Mouse (Mus musculus): ENCODE measurements around the gene Sik2. TPM values are rescaled to one million over a fixed set of nuclear protein-coding genes. Genes with fewer than 3 reads are reported as not detected.

Sik2 gene
- polyA plus RNA-seq, 1 experiment = 17.3 TPM

DNA sequence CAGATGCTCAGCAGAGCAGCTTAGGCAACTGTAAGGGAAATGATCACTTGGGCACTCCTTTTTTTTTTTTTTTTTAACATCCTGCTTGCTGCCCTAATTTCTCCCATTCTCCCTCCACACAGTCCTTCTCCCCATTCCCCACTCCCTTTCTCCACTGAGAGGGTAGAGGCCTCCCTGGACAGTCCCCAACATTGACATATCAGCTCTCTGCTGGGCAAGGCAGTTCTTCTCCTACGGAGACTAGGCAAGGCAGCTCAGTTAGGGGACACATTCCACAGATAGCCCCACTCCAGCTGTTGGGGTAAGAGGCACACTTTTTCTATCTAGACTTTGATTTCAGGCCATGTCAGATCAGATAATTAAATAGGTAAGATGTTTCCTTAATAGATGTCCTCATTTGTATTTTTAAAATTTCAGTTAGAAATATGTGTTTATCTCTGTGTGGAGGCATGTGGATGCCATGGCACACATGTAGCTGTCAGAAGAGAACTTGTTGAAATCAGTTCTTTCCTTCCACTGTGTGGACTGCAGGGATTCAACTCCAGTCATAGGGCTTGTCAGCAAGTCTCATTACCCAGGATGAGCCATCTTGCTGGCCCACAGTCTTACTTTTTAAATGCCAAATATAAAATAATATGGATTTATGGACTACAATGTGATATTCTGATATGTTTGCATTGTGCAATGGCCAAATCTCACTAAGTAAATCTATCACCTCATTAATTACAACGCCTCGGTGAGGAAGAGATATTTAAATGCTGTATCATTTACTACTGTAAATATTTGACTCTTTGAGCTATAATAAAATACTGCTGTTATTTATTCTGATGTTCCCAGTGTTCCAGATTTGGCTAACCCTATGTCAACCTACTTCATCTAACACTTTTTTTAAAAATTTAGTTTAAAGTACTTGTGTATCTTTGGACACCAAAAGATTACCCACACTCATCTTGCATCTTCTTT is 87.7 kb downstream of the Sik2 start:
- TF ChIP-seq POLR2A (IDR thresholded peaks at IDR 0.05; ENCODE audit: borderline replicate concordance, control insufficient read depth, low read depth, low read length) = no peak
- no peak for TF ChIP-seq CTCF (IDR thresholded peaks at IDR 0.05; ENCODE audit: control insufficient read depth, insufficient read depth, low read length)
- Histone ChIP-seq H3K27ac (ENCODE audit: control insufficient read depth, insufficient read depth, low read depth, low read length, poor library complexity) (no peak overlapping the region), H3K4me1 (ENCODE audit: control insufficient read depth, insufficient read depth, low read length) (peaks cover 5% of the 10 kb centered on the region; the same call in 1 of the 2 replicates), H3K4me3 (replicated peaks; ENCODE audit: control insufficient read depth, low read depth, low read length) (no peak overlapping the region)
- 89% methylated on average over 3 of the region's 3 CpGs for WGBS

DNA sequence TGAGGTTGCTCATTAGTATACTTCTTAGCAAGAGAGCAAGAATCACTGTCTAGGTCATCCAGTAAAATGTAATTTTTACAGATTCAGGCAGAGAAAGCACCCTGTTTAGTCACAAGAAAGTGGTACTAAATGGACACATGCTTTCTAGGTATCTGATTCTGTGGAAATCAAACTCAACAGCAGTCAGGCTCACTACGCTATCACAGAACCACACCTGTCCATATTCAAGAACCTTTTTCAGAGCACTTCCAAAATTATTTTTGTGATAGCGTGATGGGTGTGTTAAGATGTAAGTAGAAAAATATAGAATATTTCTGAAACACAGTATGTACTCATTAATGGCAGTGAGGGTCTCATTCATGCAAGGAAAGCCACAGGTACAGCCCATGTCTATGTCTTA is 89.3 kb downstream of the Sik2 start:
- Histone ChIP-seq H3K4me1 (ENCODE audit: control insufficient read depth, insufficient read depth, low read length) (peaks cover 5% of the 10 kb centered on the region; the same call in 1 of the 2 replicates), H3K4me3 (replicated peaks; ENCODE audit: control insufficient read depth, low read depth, low read length) (no peak overlapping the region), H3K27ac (ENCODE audit: control insufficient read depth, insufficient read depth, low read depth, low read length, poor library complexity) (no peak overlapping the region)
- TF ChIP-seq POLR2A (IDR thresholded peaks at IDR 0.05; ENCODE audit: borderline replicate concordance, control insufficient read depth, low read depth, low read length) = no peak
- TF ChIP-seq CTCF (IDR thresholded peaks at IDR 0.05; ENCODE audit: control insufficient read depth, insufficient read depth, low read length) = no peak
- 81% methylated on average over 2 of the region's 2 CpGs for WGBS

DNA sequence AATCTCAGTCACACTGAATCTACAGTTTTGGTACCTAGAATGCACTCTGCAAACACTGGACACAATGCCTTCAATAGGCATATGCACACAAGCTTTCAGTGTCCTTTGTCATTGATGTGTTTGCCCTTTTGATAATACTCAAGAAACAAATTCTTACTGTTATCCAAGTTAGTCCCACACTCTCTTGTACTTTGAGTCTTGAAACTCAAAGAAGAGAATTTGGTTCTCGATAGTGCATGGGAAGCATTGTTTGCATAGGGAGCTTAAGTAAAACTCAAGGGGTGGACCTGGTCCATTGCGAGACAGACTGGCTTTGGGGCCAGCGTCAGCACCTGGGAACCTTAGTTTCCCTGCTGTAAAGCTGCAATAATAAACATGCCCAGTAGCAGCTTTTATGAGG is 90.7 kb downstream of the Sik2 start:
- 93% methylated on average over 3 of the region's 3 CpGs for WGBS
- Histone ChIP-seq H3K27ac (ENCODE audit: control insufficient read depth, insufficient read depth, low read depth, low read length, poor library complexity) (no peak overlapping the region), H3K4me1 (ENCODE audit: control insufficient read depth, insufficient read depth, low read length) (no peaks in the 10 kb centered on the region), H3K4me3 (replicated peaks; ENCODE audit: control insufficient read depth, low read depth, low read length) (no peak overlapping the region)
- TF ChIP-seq CTCF (IDR thresholded peaks at IDR 0.05; ENCODE audit: control insufficient read depth, insufficient read depth, low read length) = no peak
- no peak for TF ChIP-seq POLR2A (IDR thresholded peaks at IDR 0.05; ENCODE audit: borderline replicate concordance, control insufficient read depth, low read depth, low read length)

DNA sequence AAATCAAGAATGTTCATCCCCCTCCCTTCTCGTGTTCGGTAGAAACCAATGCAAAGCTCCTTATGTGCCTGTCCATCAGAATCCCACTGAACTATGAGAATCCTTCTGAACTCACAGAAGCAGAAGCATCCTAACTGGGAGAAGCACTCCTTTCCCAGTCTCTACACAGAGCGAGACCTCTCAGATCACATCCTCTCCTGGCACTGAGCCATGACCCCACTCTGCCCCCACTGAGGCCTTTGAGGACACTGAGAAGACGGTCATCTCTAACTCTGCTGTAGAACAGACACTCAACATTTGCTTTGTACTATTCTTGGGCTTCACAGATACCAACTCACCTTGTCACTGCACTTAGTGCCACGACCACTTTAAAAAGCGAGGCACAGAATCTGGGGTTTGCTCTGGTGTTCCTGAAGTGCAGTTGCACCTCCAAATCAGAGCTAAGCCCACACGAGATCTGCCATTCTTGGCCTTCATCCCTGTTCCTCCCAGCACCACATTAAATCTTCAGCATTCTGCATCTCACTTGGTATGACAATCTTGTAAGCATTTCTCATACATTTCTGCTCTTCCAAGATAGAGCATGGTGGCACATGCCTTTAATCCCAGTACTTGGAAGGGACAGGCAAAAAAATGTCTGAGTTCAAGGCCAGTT is 96.9 kb downstream of the Sik2 start:
- Histone ChIP-seq H3K4me3 (replicated peaks; ENCODE audit: control insufficient read depth, low read depth, low read length) (no peak overlapping the region), H3K4me1 (ENCODE audit: control insufficient read depth, insufficient read depth, low read length) (peaks cover 3% of the 10 kb centered on the region; the same call in 1 of the 2 replicates), H3K27ac (ENCODE audit: control insufficient read depth, insufficient read depth, low read depth, low read length, poor library complexity) (no peak overlapping the region)
- 88% methylated on average over 7 of the region's 7 CpGs for WGBS
- no peak for TF ChIP-seq POLR2A (IDR thresholded peaks at IDR 0.05; ENCODE audit: borderline replicate concordance, control insufficient read depth, low read depth, low read length)
- TF ChIP-seq CTCF (IDR thresholded peaks at IDR 0.05; ENCODE audit: control insufficient read depth, insufficient read depth, low read length) = no peak

DNA sequence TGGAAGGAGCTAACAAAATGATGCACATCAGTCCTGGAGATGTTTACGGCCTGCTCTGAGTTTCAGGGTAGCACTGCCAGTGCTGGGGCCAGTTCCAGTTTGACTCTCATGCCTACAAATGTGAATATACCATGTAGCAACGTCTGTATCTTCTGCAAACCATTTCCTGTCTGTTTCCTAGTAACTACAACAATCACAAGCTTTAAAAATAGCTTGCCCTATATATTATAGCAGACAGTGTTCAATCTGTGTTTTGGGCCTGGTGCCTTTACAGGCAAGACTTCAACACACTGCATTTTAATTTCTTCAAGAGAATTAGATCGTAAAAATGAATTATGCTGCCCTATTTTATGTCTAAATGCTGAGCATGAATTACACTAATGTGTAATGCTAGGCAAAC is 103.6 kb downstream of the Sik2 start:
- TF ChIP-seq CTCF (IDR thresholded peaks at IDR 0.05; ENCODE audit: control insufficient read depth, insufficient read depth, low read length) (no peak), POLR2A (IDR thresholded peaks at IDR 0.05; ENCODE audit: borderline replicate concordance, control insufficient read depth, low read depth, low read length) (no peak)
- WGBS = 40% methylated on average over 3 of the region's 3 CpGs
- Histone ChIP-seq H3K27ac (ENCODE audit: control insufficient read depth, insufficient read depth, low read depth, low read length, poor library complexity) (no peak overlapping the region), H3K4me1 (ENCODE audit: control insufficient read depth, insufficient read depth, low read length) (peaks cover 13% of the 10 kb centered on the region), H3K4me3 (replicated peaks; ENCODE audit: control insufficient read depth, low read depth, low read length) (no peak overlapping the region)

DNA sequence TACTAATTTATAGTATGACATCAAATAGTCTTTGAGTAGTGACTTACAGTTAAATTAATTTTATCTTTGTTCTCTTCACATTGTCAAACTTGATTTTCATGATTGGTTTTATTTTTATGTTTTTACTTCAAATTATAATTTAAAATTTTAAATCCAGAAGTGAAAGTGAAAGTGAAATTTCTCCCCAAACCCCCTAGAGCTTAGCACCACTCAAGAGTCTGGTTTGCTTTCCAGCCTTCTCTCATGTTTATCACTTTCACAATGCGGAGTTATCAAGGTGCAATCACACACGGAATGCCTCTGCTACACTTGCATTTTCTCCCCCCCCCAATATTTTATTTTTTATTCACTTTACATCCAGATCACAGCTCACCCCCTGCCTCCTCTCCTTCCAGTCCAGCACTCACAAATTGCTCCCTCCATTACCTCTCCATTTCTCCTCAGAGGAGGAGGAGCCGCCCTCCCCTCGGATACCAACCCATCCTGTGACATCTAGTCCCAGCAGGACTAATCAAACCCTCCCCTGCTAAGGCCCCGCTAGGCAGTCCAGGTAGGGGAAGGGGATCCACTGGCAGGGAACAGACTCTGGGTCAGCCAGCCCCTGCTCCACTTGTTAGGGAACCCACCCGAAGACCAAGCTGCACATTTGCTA is 104.6 kb downstream of the Sik2 start:
- Histone ChIP-seq H3K4me3 (replicated peaks; ENCODE audit: control insufficient read depth, low read depth, low read length) (no peak overlapping the region), H3K4me1 (ENCODE audit: control insufficient read depth, insufficient read depth, low read length) (peaks cover 13% of the 10 kb centered on the region), H3K27ac (ENCODE audit: control insufficient read depth, insufficient read depth, low read depth, low read length, poor library complexity) (no peak overlapping the region)
- 50% methylated on average over 6 of the region's 6 CpGs for WGBS
- no peak for TF ChIP-seq POLR2A (IDR thresholded peaks at IDR 0.05; ENCODE audit: borderline replicate concordance, control insufficient read depth, low read depth, low read length)
- TF ChIP-seq CTCF (IDR thresholded peaks at IDR 0.05; ENCODE audit: control insufficient read depth, insufficient read depth, low read length) = no peak

DNA sequence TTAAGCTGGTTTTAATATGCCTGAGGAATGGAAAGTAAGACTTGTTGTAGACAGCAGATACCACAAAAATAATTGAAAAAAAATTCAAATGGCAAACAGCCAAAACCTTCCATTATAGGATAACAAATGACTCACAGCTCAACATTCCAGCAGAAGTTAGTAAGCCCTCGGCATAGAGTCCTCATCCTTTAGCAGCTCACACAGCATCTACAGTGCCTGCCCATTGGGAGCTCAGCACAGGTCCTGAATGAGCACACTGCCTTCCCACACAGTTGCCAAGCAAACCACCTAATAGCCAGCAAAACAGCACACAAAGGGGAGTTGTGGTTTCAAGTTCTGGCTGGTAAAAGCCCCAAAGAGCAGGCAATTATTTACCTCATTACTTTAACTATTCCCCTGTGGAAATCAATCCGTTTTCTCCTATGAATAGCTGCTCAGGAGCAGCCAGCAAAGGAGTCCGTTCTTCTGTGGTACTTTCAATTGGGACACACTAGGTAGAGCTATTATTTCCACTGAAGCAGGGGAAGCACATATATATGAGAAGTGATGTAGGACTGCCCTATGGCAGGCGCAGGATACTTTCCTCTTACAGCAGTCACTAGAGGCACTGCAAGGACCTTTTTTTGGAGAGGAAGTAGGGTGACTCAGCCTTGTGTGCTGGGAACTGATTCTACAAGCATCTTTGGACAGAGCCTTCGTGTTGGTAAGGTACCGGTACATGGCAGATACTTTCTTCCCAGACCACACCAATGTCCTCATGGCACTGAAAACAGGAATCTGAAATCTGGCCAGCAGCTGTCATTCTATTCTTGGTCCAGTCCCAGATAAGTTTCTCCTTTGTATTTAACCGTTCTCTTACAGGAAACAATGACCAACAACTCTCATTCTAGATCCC is 108.6 kb downstream of the Sik2 start:
- WGBS = 75% methylated on average over 7 of the region's 7 CpGs
- peaks cover 6% of the 10 kb centered on the region for H3K4me1 ChIP-seq (ENCODE audit: control insufficient read depth, insufficient read depth, low read length)
- TF ChIP-seq POLR2A (IDR thresholded peaks at IDR 0.05; ENCODE audit: borderline replicate concordance, control insufficient read depth, low read depth, low read length) = no peak
- TF ChIP-seq CTCF (IDR thresholded peaks at IDR 0.05; ENCODE audit: control insufficient read depth, insufficient read depth, low read length) = no peak
- no peak overlapping the region for H3K27ac ChIP-seq (ENCODE audit: control insufficient read depth, insufficient read depth, low read depth, low read length, poor library complexity)
- no peak overlapping the region for H3K4me3 ChIP-seq (replicated peaks; ENCODE audit: control insufficient read depth, low read depth, low read length)
